Mouse (Mus musculus) erythroblast, embryonic 14.5 days (primary cell): ENCODE measurements around the gene B230118H07Rik. TPM values are rescaled to one million over a fixed set of nuclear protein-coding genes. Genes with fewer than 3 reads are reported as not detected.

Source experiments
- H3K27me3 ChIP-seq: 2 replicates; pipeline ENCODE4 v1.6.1; 2012; ENCODE audit warnings: inconsistent platforms; ENCODE audit not compliant: control insufficient read depth
- H3K36me3 ChIP-seq: 2 replicates; pipeline ENCODE4 v1.6.1; 2012; ENCODE audit warnings: mild to moderate bottlenecking, inconsistent platforms; ENCODE audit not compliant: control insufficient read depth
- H3K4me1 ChIP-seq: 2 replicates; pipeline ENCODE4 v1.6.1; 2012; ENCODE audit warnings: inconsistent platforms; ENCODE audit not compliant: control insufficient read depth
- H3K4me3 ChIP-seq: replicated peaks from 2 replicates; pipeline ENCODE3; 2012; ENCODE audit warnings: moderate library complexity, mild to moderate bottlenecking, inconsistent platforms
- H3K9me3 ChIP-seq: 2 replicates; pipeline ENCODE4 v1.6.1; 2012; ENCODE audit warnings: low read length, inconsistent platforms, mixed read lengths; ENCODE audit not compliant: control insufficient read depth
- GATA1 ChIP-seq: IDR thresholded peaks from 2 replicates; pipeline ENCODE4 v1.6.1; 2012; ENCODE audit warnings: low read length, inconsistent platforms, mixed read lengths
- TAL1 ChIP-seq: IDR thresholded peaks from 3 replicates; pipeline ENCODE4 v1.6.1; 2012; ENCODE audit warnings: low read length, inconsistent platforms, mixed read lengths
- polyA plus RNA-seq: library from polyadenylated mRNA; stranded (reverse); fragments of >175 nt; gene quantifications from 2 replicates; pipeline ENCODE4 v1.2.3, GENCODE M21; 2012

B230118H07Rik gene
- polyA plus RNA-seq, 1 experiment: 0.13 TPM

GRCm38 (mm10) chr2:101645841-101646240, 3.5 kb downstream of the B230118H07Rik start:
- TF ChIP-seq TAL1 (no peak), GATA1 (no peak)
- Histone ChIP-seq H3K27me3 (no peaks in the 10 kb centered on the region), H3K4me3 (no peak overlapping the region), H3K36me3 (no peaks in the 10 kb centered on the region), H3K9me3 (peaks cover 3% of the 10 kb centered on the region; the same call in 1 of the 2 replicates), H3K4me1 (no peaks in the 10 kb centered on the region)

DNA sequence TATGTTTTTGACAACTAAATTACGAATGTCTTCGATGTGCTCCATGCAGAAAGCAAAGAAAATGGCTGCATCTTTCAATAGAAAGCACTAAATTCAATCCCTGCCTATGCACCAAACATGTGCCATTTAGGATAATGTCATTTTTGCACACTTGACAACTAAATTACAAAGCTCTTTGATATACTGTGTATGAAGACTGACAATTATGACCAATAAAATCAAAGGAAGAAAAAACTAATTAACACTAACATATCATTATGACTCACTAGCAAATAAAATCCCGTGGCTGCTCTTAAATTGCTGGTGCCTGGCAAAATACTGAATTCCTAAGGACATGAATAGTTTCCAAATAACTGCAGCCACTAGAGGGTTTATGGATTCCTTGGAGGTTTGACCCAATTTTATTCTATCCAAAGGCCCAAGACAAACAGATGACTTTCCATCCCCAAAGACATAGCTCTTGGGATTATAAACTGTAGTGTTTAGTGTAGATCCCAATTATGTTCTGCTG, 9.4 kb downstream of the B230118H07Rik start:
- H3K27me3 ChIP-seq: no peaks in the 10 kb centered on the region
- peaks cover 3% of the 10 kb centered on the region; the same call in 1 of the 2 replicates for H3K9me3 ChIP-seq
- no peaks in the 10 kb centered on the region for H3K36me3 ChIP-seq
- no peak overlapping the region for H3K4me3 ChIP-seq
- TF ChIP-seq TAL1: no peak
- TF ChIP-seq GATA1: no peak
- H3K4me1 ChIP-seq: no peaks in the 10 kb centered on the region

DNA sequence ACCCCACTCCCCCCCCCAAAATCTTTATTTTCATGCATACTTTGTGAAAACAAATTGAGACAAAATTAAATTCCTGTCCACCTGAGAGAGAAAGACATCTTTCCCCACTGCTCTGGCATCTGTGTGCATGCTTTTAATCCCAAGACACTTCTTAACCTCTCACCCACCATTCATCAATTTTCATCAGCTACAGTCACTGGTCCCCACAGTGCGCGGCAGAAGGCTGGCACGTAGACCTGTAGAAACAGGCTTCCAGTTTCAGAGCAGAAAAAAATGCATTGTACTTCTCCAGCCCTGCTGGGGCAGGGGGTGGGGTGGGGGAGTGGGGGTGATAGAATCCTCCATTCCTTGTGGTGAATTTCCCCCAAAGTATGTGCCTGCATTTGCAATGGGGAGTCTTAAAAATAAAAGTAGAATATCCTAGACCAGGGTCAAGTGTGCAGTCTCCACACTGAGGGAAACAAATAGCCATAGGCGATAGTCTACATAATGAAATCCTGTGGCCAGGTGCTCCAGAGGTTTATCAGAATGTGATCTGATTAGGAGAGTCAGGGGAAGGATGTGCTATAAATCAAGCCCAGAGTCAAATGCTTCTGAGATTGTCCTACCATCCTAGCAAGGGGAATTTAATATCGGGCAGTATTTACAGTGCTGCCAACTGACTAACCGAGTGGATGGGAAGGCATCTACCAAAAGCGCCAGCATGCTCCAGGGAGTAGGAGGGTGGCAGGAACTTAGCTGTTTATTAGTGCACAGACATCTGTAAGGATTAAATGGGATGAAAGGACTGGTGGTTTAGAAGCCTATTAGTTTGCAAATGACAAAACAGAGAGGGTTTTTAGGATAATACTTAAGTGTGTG, 10.1 kb downstream of the B230118H07Rik start:
- TF ChIP-seq GATA1: no peak
- TF ChIP-seq TAL1: no peak
- H3K36me3 ChIP-seq: no peaks in the 10 kb centered on the region
- H3K4me1 ChIP-seq: no peaks in the 10 kb centered on the region
- H3K9me3 ChIP-seq: peaks cover 3% of the 10 kb centered on the region; the same call in 1 of the 2 replicates
- H3K4me3 ChIP-seq: no peak overlapping the region
- H3K27me3 ChIP-seq: no peaks in the 10 kb centered on the region

- H3K4me3 ChIP-seq: peak overlapping the region; percentile 75
- H3K27me3 ChIP-seq: no peaks in the 10 kb centered on the region
- TF ChIP-seq GATA1 (no peak), TAL1 (no peak)
- no peaks in the 10 kb centered on the region for H3K36me3 ChIP-seq
- no peaks in the 10 kb centered on the region for H3K9me3 ChIP-seq
- peaks cover 9% of the 10 kb centered on the region for H3K4me1 ChIP-seq
These were observed 20.8 kb downstream of the B230118H07Rik start for GRCm38 (mm10) chr2:101628297-101629236.

GRCm38 (mm10) chr2:101627227-101627626, 22.1 kb downstream of the B230118H07Rik start:
- H3K4me3 ChIP-seq: no peak overlapping the region

GRCm38 (mm10) chr2:101624526-101624925, 24.8 kb downstream of the B230118H07Rik start, which contains the start of gene Rag2:
Rag2 (plus strand) TSS chr2:101624718.
- TF ChIP-seq TAL1: no peak
- no peak for TF ChIP-seq GATA1
- no peaks in the 10 kb centered on the region for H3K9me3 ChIP-seq
- H3K4me3 ChIP-seq: no peak within 1 kb of the TSS
- H3K27me3 ChIP-seq: no peaks in the 10 kb centered on the region
- H3K4me1 ChIP-seq: peaks cover 9% of the 10 kb centered on the region
- no peaks in the 10 kb centered on the region for H3K36me3 ChIP-seq

More at GRCm38 (mm10) chr2:101627227-101627626, 22.1 kb downstream of the B230118H07Rik start:
- no peaks in the 10 kb centered on the region for H3K27me3 ChIP-seq
- peaks cover 9% of the 10 kb centered on the region for H3K4me1 ChIP-seq
- no peaks in the 10 kb centered on the region for H3K9me3 ChIP-seq
- no peaks in the 10 kb centered on the region for H3K36me3 ChIP-seq
- TF ChIP-seq GATA1 (no peak), TAL1 (no peak)

DNA sequence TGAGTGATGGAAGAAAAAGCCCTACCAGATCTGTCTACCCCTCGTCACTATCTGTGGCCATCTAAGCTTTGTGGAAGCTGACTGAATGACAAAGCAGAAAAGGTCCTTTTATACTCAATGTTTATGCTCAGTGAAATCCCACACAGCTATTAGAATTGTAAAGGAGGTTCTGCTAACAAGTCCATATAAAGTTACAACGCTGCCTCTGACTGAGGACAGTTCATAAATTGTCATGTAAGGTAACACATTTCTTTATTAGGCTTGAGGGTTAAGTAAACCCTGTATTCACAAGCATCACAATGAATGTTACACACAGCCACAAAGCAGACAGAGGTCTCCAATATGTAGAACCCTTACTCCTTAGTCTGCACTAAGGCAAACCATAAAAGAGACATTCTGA, 25.3 kb downstream of the B230118H07Rik start:
- Histone ChIP-seq H3K36me3 (no peaks in the 10 kb centered on the region), H3K4me3 (no peak overlapping the region), H3K9me3 (no peaks in the 10 kb centered on the region), H3K4me1 (peaks cover 8% of the 10 kb centered on the region), H3K27me3 (no peaks in the 10 kb centered on the region)
- no peak for TF ChIP-seq TAL1
- TF ChIP-seq GATA1: no peak

DNA sequence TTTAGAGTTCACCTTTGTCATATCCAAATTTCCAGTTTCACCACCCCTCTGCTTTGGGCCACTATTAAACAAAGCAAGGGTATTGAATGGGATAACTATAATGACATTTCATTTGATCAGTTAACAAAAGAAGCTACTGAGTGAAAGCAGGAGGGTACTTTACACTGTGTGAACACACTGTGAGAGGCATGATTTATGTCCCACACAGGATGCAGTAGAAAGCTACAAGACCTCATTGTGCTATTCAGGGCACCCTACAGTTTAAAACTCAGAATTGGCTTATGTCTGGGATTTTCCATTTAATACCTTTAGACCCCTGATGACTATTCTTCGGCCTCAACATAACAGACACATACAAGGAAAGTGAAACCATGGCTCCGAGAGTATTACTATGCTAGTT, 26.3 kb downstream of the B230118H07Rik start:
- H3K9me3 ChIP-seq: no peaks in the 10 kb centered on the region
- no peaks in the 10 kb centered on the region for H3K27me3 ChIP-seq
- no peak overlapping the region for H3K4me3 ChIP-seq
- H3K36me3 ChIP-seq: no peaks in the 10 kb centered on the region
- no peak for TF ChIP-seq GATA1
- TF ChIP-seq TAL1: no peak
- peaks cover 2% of the 10 kb centered on the region; the same call in 1 of the 2 replicates for H3K4me1 ChIP-seq
